Mouse (Mus musculus) fibroblast of lung, adult 2 months (primary cell): ENCODE data around the gene Myh9.
"Not testable (repeated sequence)": the region's sequence is repeated elsewhere in the genome, so short reads cannot be mapped to it uniquely, and the experiment has no call there.

Source experiments
- DNase-seq: peaks from one replicate; pipeline ENCODE4 v3.0.0-alpha.2; 2011; ENCODE audit warnings: low read depth

Myh9 gene

GRCm38 (mm10) chr15:77752443-77752842 is 89.5 kb downstream of the Myh9 start:
- DNase-seq: no peak

- DNase-seq: no peak
Observed at GRCm38 (mm10) chr15:77750461-77750860, 91.5 kb downstream of the Myh9 start.

GRCm38 (mm10) chr15:77749717-77750116 is 92.3 kb downstream of the Myh9 start:
- no peak for DNase-seq

GRCm38 (mm10) chr15:77748414-77748813 is 93.6 kb downstream of the Myh9 start:
- no peak for DNase-seq

GRCm38 (mm10) chr15:77746326-77746725 is 95.6 kb downstream of the Myh9 start:
- no peak for DNase-seq

- DNase-seq: no peak
Observed at GRCm38 (mm10) chr15:77745081-77745480, 96.9 kb downstream of the Myh9 start.

GRCm38 (mm10) chr15:77744632-77745031 is 97.3 kb downstream of the Myh9 start:
- no peak for DNase-seq

- DNase-seq: not testable (repeated sequence)
Observed at GRCm38 (mm10) chr15:77741556-77741955, 100.4 kb downstream of the Myh9 start.

- no peak for DNase-seq
Observed at GRCm38 (mm10) chr15:77740511-77741297, 101.3 kb downstream of the Myh9 start.

GRCm38 (mm10) chr15:77733903-77734302 is 108.1 kb downstream of the Myh9 start:
- DNase-seq: not testable (repeated sequence)

- not testable (repeated sequence) for DNase-seq
Observed at GRCm38 (mm10) chr15:77733380-77733779, 108.6 kb downstream of the Myh9 start.

GRCm38 (mm10) chr15:77732851-77733250 is 109.1 kb downstream of the Myh9 start:
- not testable (repeated sequence) for DNase-seq

- no peak for DNase-seq
Observed at GRCm38 (mm10) chr15:77731605-77732004, 110.4 kb downstream of the Myh9 start.

GRCm38 (mm10) chr15:77728739-77729138 is 113.2 kb downstream of the Myh9 start, which contains the start of gene Apol9b:
TSS of gene Apol9b (plus strand) at chr15:77729039.
- DNase-seq: not testable (repeated sequence)

GRCm38 (mm10) chr15:77727745-77728144 is 114.2 kb downstream of the Myh9 start:
- DNase-seq: not testable (repeated sequence)

- not testable (repeated sequence) for DNase-seq
Observed at GRCm38 (mm10) chr15:77727139-77727538, 114.8 kb downstream of the Myh9 start.

- not testable (repeated sequence) for DNase-seq
Observed at GRCm38 (mm10) chr15:77725393-77726020, 116.5 kb downstream of the Myh9 start.

GRCm38 (mm10) chr15:77724208-77724911 is 117.6 kb downstream of the Myh9 start:
- not testable (repeated sequence) for DNase-seq

GRCm38 (mm10) chr15:77721509-77721908 is 120.5 kb downstream of the Myh9 start:
- DNase-seq: not testable (repeated sequence)

GRCm38 (mm10) chr15:77718240-77718639 is 123.7 kb downstream of the Myh9 start:
- not testable (repeated sequence) for DNase-seq
